Mouse (Mus musculus) heart, postnatal 10 days (tissue): ENCODE measurements around the gene Wdsub1. TPM values are rescaled to one million over a fixed set of nuclear protein-coding genes. Genes with fewer than 3 reads are reported as not detected.
"Not testable (repeated sequence)": the region's sequence is repeated elsewhere in the genome, so short reads cannot be mapped to it uniquely, and the experiment has no call there.

ENCODE experiments used
- DNase-seq, 2 experiments: peaks; one replicate each; pipeline ENCODE4 v3.0.0; 2021
- intact Hi-C: fragments of 180-260 bp; cut with DNase I; formaldehyde crosslinking; loops from one replicate; pipeline ENCODE4 v1.15.1; 2025
- total RNA-seq, 2 experiments: library from RNA; stranded (reverse); gene quantifications; 2 replicates each; pipeline ENCODE4 v1.2.3; 2021

Gene Wdsub1
- total RNA-seq: 10 to 100 TPM; 28.7 to 29.7 TPM

DNA sequence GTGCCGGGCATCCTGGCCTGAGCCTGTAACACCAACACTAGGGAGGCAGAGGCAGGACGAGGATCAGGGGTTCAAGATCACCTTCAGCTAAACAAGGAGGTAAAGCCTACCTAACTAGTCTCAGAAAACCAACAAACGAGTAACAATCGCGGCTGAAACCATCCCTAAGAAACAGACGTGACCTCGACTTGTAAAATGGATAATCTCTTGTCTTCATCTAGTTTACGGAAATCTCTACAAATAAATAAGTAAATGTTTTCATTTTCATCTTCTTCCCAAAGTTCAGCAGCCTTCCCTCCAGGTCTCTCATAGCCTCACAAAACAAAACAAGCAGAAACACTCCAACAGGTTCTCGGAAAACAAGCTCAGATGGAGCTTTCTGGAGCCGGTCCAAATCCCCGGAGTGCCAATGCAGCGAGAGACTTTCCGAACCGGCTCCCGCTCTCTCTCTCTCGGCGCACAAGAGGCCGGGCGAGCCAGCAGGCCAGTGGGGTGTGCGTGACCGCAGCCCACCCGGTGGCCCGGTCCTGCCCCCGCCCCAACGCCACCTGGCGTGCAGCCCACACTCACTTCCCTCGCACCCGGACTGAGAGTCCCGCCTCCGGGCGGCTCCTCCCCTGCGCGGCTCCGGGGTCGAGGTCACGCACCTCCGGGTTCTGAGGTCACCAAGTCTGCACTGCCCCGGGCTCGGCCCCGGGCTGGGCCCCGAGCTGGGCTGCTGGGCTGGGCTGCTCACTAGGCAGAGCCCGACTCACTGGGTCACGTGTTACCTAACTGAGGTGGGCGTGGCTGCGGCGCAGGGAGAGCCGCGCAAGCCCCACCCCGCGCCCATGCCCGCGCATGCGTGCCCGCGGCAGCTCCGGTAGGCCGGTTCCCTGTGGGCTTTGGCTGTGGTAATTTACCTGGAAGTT lies at the start of gene Wdsub1:
TSS of gene Wdsub1 (minus strand) at position 761 of the 911 bp plus-strand sequence.
- intact Hi-C loops: no loop called here
- DNase-seq: peak; percentile 95

DNA sequence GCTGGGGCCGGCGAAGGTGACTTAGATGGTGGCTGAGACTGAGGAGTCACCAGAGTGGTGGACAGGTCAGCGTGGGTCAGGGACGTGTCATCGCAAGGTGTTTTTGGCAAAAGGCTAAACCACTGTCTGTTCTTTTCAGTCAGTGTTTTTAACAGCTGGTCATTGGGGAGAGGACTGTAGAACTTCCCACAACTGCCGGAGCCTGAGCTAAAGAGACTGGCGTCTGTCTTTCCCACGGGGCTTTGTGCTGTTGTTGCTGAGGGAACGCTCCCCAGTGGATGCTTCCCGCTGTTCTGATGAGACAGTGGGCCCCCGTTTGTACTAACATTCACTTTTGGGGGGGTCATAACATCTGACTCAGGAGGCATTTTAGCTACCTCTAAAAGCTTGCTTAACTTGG lies 31.2 kb upstream of the Wdsub1 start:
- intact Hi-C loops: loop anchor here (10.0 kb wide), 1 partner anchor 501 kb away; no protein-coding TSS in a partner anchor
- DNase-seq: no peak

DNA sequence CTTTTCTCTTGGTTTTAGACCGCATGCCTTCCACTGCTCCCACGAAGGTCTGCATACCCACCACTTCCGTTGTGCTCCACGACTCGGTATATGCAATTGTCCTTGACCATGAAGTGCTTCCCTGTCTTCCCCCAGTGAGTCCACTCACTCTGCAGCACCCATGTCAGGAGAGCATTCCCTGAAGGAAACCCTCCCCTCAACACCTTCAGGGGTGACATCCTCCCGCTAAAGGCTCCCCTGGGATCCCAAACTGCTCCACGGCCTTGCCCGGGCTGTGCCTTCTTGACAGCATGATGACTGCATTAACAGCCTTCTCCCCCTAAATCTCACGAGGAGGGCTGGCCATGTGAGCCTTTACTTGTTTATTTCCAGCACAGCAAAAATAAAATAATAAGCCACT lies 25.7 kb upstream of the Wdsub1 start:
- intact Hi-C loops: no loop called here
- no peak for DNase-seq

DNA sequence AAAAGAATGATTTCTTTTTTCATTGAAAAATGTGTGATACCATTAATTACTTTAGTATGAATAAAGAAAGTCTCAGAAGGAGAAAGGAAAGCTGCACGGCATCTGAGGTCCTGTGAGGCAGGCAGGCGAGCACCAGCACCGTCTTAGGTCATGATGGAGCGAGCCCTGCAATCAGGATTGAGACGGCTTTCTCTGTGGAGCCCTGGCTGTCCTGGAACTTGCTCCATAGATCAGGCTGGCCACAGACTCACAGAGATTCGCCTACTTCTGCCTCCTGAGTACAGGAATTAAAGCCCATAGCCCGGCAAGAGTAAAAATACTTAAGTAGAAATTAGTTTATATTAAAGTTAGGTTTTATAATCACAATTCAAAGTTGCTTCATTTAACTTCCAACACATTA lies 21.6 kb upstream of the Wdsub1 start:
- no peak for DNase-seq
- intact Hi-C loops: loop anchor here (5.0 kb wide), 1 partner anchor 377 kb away; no protein-coding TSS in a partner anchor

DNA sequence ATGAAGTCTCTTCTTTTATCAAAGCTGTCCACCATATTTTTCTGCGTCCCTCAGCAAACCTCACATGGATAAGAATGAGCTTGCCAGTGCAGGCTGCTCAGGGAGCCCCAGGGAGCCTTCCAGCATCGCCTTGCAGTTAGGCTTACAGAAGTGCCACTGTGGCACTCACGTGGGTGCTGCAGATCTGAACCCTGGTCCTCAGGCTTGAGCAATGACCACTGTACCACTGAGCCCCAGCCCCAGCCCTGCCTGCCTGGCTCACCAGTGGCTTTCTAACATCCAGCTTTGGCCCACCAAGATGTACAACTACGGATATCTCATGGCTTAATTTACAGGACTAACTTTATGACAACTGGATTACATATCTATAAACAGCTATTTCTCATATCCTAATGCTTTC lies 16.3 kb upstream of the Wdsub1 start:
- intact Hi-C loops: no loop called here
- no peak for DNase-seq

DNA sequence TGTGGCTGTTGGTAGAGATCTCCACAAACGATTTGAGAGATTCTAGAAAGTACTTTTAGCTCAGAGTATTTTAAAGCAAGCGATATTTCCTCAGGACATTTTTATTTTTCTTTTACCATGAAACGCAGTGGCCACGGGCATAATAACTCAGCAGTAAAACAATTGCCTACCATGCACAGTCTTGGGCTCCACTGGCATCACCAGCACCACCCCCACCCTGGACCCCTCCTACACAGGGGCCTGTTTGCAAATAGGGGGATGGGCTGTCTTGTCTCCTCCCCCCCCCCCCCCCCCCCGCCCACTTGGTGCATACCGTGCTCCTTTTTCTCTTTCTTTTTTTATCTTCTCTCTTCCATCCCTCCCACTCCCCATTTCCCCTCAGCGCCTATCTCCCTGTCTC lies 15.7 kb upstream of the Wdsub1 start:
- intact Hi-C loops: no loop called here
- no peak for DNase-seq

DNA sequence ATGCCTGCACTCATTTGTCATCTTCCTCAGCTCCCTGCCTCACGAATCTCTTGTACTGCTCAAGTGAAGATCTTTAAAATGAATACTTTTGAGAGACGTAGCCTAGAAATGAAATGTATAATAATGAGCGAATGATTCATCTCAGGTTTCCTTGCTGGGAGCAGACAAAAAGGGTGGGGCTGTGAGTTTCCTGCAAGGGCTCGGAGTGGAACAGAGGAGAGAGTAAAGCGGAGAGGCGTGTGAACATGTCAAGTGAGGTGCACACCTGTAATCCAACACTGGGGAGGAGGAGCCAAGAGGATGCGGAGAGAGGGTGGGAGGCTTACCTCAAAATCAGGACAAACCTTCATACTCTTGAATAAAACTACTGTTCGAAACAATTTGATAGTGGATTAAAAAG lies 14.4 kb upstream of the Wdsub1 start:
- intact Hi-C loops: no loop called here
- DNase-seq: no peak

DNA sequence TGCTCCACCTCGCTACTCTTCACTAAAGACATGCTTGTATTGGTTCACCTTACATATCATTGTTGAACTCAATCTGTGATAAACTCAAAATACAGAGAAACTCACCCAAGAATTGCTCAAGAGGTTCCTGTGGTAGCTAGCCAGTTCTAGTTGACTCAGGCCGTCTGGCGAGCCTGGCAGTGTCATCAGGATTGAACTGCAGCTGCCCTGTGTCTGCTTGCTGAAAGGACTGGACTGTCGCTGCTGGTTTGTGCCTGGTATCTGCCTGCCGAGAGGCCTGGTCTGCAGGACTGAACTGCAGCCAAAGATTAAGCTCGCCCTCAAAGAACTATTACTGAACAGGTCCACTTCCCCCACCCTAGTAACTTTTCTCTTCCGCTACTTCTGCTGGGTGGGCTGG lies 14.0 kb upstream of the Wdsub1 start:
- DNase-seq: peak; percentile 35 to 37
- intact Hi-C loops: no loop called here

DNA sequence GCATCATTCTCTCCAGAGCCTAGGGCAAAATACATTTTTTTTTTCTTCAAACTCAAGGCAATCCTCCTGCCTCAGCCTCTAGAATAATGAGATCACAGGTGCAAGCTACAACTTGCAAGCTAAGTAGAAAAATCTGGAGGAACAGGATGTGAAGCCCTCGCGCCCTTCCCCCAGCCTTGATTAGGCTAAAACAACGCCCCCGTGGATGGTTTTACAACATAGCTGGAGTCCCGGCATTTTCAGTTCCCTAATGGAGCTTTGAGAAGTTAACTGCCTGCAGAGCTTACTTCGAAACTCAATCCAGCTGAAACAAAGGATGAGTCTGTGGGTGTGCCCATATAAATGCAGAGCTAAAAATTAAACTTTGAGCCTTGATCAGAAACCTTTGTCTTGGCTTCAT lies 7.3 kb upstream of the Wdsub1 start:
- intact Hi-C loops: no loop called here

DNA sequence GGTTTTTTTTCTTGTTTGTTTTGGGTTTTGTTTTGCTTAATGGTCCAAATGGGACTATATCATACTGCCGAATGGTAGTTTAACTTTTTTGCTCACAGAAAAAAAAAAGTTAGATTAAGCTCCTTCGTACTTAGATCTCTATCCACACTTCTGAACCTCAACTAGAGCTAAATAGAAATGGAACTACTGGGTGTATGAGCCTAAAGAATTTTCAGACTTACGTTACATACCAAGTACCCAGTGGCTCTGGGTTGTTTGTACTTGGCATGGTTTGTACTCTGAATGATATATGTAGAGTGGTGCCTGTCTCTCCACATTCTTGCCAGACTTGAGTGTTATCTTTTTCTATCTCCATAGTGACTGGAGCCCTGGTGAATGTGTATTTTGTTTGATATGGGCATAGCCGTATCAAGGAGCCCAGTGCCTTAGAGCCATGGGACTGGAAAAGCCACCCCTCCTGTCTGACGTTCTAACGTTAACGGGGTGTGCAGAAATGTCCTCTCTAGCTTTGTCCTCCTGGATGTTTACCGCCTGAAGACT lies 421 bp upstream of the Wdsub1 start:
- DNase-seq: peak in 1 of 2 experiments; percentile 7
- intact Hi-C loops: no loop called here

More for the DNA sequence above, 7.3 kb upstream of the Wdsub1 start:
- DNase-seq: no peak

DNA sequence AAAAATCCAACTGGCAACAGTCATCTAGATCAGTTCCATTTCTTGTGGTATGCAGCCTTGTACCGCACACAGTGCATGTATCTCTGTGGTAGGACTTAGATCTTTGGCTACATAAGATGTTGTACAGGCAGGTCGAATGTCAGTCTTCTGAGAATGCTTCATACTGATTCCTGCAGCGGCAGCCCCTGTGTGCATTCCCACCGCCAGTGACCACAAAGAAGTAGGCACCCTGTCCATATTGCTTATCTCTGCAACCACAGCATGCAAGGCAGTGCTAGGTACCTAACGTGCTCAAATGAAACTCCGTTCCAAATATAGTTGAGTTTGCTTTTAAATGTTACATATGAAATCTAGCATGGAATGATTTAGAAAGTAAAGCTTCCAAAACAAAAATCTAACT lies 987 bp downstream of the Wdsub1 start:
- no peak for DNase-seq
- intact Hi-C loops: no loop called here

DNA sequence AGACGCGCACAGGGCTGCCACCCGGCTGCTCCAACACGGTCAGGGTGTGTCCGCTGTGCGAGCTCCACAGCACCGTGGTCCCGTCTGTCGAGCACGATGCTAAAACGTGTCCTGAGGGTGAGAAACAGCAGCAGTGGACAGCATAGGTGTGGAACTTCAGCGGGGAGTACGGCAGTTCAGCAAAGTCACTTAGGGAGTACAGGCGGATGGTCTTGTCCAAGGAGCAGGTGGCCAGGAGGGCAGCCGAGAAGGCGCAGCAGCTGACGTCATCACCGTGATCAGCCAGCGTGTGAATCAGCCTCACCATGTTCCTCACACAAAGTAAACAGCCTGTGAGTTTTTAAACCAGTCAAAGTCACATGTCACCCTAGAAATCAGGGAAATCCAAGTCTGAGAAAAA lies 4.2 kb downstream of the Wdsub1 start:
- no peak for DNase-seq
- intact Hi-C loops: no loop called here

DNA sequence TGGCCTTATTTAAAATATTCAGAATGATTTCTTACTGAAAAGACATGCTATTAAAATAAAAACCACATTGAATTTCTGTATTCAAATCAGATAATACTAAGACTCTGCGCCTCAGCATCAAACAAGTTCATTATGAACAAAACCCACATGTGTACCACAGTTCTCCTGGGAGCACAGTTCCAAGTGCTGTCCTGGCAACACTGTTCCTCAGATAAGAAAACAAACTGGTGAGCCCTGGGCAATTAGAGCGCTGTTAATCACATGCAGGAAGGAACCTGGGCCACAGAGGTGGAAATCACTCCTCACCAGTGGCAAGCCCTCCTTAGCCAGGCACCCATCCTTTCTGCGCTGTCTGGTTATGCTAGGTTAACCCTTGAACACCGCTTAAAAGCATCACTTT lies 5.1 kb downstream of the Wdsub1 start:
- no peak for DNase-seq

DNA sequence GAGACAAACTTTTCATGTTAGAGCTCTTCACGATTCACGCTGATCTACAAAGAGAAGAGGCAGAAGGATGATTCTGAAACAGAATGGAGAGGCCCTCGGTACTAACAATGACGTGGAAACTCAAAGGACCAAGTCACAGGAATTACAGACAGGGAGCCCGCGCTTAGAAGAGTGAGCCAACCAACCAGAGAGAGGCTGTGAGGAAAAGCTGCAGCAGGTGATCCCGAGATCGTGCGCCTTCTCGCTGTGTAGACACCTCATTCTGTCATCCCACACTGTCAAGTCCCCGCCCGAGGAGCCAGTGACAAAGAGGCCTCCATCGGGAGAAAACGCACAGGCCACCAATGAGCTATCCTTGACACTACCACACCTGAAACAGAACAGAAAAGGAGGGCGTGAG lies 5.9 kb downstream of the Wdsub1 start:
- intact Hi-C loops: no loop called here
- no peak for DNase-seq

More for the DNA sequence above, 5.1 kb downstream of the Wdsub1 start:
- intact Hi-C loops: no loop called here

DNA sequence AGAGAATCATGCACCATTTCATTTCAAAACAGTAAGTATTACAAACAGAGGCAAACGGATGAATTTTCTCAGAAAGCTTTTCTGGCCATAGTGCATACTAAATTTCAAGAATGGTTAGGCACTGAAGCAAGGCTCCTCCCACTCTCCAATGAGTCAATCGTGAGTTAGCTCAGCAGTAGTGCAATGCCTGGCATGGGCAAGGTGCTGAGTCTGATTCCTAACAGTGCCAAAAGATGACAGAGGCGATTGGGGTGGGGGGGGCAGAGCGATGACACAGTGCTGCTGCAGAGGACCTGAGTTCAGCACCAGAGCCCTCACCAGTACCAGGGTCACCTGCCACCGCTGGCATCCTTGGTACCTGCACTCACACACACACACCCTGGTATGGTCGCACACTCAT lies 11.9 kb downstream of the Wdsub1 start:
- intact Hi-C loops: no loop called here
- DNase-seq: no peak

DNA sequence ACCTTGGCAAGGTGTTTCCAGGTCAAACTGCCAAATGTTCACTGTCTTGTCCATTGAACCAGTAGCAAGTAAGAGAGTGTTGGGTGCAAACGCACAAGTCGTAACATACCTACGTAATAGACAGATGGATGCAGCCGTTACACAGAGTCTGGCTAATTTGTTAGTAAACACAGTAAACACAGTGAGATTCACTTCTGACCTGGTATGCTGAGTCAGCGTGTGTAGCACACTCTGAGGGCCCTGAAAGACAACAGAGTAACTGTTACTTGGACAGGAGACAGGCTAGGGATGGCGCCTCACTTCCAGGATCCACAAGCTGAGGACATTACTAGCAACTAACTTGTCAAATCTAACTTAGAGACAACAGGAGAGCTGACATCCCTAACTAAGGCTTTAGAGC lies 19.8 kb downstream of the Wdsub1 start:
- intact Hi-C loops: no loop called here
- DNase-seq: no peak

DNA sequence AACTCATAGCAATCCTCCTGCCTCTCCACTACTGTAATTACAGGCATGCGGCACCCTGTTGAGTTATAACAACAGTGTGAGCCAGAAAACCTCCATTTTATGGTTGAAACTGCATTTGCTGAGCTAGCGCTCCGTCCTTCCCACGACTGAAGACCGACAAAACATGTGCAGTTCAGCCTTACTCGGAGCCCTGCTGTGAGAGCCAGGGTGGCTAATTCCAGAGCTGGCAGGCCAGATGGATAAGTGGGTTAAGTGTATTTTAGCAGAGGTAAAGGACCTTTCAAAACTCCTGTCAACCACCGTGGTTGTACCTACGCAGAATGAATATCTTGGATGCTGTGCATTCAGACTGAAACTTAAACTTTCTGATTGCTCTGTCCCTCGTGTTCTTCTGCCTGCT lies 28.0 kb downstream of the Wdsub1 start:
- no peak for DNase-seq
- intact Hi-C loops: no loop called here

DNA sequence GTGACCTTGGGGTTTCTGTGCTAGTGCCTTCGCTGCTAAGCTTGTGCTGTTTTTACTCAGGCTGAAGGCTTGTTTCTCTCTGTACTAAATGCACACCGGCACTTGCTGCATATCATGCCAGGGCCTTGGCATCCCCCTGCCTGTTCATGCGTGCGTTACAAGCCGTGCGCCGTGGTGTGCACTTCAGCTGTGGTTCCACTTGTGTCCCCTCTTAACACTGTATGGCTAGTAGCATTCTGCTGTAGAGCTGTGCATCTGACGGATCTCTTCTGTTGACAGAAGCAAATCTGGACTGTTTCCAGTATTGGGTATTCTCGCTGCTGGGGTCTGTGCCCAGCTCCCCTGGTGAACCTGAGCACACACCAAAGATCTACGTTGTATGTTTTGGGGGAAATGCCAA lies 28.8 kb downstream of the Wdsub1 start:
- intact Hi-C loops: no loop called here
- DNase-seq: no peak

DNA sequence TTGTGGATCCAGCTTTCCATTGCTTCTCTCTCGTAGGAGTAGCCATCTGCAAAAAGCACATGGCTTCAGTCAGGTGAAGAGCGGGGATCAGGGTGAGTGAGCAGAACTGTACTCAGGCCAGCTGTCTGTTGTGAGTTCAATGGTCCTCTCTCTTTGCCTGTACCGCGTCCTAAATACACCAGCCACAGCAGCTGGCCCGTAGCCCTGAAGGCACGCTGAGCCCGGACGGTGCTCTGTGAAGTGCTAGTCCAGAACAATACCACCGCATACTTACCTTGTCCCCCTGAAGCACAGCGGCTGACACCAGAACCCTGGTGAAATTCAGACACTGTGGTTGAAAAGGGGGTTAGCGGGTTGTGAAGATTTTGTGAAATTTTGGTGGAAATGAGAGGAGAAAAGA lies 29.5 kb downstream of the Wdsub1 start:
- no peak for DNase-seq
- intact Hi-C loops: no loop called here

DNA sequence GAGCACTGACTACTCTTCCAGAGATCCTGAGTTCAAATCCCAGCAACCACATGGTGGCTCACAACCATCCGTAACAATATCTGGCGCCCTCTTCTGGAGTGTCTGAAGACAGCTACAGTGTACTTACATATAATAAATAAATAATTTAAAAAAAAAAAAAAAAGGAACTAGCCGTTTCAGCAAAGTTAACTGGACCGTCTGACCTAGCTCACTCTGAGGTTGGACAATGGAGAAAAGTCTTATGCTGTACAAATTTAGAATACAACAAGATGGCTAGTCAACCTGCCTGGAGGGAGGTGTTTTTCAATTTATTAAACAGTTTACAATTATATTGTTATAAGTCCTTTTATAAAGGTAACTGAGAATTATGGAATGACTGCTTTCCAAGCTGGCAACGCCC lies 30.5 kb downstream of the Wdsub1 start:
- DNase-seq, intact Hi-C loops: not testable (repeated sequence)

DNA sequence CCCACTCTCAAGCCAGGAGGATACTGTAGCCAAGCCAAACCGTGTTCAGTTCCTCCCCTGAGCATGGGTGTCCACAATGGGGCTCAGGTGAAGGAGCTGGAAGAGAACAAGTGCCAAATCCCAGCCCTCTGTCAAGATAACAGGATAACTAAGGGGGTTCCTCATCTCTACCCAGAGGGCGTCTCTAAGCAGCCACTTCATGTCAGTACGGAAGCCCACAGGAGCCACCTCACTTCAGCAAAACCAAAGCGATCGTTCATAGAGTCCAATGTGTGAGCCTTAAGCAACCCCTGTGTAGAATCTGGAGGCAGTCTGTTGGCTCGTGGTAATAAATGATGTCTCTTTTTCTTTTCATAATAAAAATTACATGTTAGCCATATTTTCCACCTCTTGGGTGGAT lies 38.5 kb downstream of the Wdsub1 start:
- no peak for DNase-seq
- intact Hi-C loops: no loop called here

DNA sequence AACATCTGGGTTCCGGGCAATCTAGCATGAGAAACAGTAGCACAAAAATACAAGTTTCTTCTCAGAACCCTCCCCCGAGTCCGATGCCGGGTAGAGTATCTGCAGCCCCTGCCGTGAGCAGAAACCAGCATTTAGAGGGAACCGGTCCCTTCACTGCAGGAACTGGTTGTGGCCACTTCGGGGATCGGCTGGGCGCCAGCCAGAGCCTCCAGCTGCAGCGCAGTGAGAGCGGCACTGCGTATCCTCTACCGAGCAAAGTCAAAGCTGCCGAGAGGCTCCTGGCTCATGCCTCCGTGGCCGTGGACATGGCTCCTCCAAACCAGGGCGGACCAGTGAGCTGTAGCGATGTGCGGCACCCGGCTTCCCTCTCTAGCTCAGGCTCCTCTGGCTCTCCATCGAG lies 39.2 kb downstream of the Wdsub1 start:
- no peak for DNase-seq
- intact Hi-C loops: no loop called here
